15 mouse cellular contexts compared by ENCODE assay signal in the genomic region with DNA sequence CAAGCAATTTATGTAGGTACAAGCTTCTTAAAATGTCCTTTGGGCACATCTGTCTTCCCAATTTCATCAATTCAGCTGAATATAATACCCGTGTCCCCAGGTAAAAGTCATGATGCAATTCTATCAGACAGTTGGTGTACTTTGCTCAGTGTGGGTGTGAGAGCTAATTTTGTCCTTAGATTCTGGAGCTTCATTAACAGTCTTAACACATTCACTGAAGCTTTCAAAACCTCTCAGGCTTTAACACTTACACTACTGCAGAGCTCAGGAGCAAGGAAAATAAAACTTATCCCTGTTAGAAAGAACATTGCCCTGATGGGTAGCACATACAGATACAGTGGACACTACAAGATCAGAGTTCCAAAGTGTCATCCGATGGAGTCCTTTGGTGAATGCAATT.
DNase-seq lines count a peak whose midpoint lies in the region; TF ChIP-seq lines count a peak whose summit lies in the region.
"Had no signal": no experiment of that assay in that cellular context is flagged by ENCODE, and none has a peak within 500 bp of the region (broad histone marks: within the 10 kb centered on the region; RNA-seq: fewer than 3 reads in every experiment).

No protein-coding gene starts in this region.

- no peak overlapping the region for H3K9ac ChIP-seq in heart, adult 2 months (ENCODE audit: low read depth, low read length)
- H3K9ac ChIP-seq: embryonic facial prominence, embryonic 15.5 days; liver, postnatal 0 days had no signal

- H3K27ac ChIP-seq in heart, adult 2 months: no peak overlapping the region
- H3K27ac ChIP-seq: embryonic facial prominence, embryonic 15.5 days had no signal

- no peaks in the 10 kb centered on the region for H3K79me2 ChIP-seq in heart, adult 2 months (replicated peaks; ENCODE audit: control insufficient read depth, insufficient read depth, low read length)

- H3K4me1 ChIP-seq in heart, adult 2 months (ENCODE audit: control insufficient read depth, insufficient read depth, low read length): no peaks in the 10 kb centered on the region
- H3K4me1 ChIP-seq: embryonic facial prominence, embryonic 15.5 days had no signal

- no peak for TF ChIP-seq EP300 in heart, adult 2 months (IDR thresholded peaks at IDR 0.05; ENCODE audit: insufficient read depth, low read depth, low read length)

- intact Hi-C loops in left cerebral cortex, postnatal 14 days (cut with DNase I): no loop called here
- intact Hi-C loops in heart, adult 2 months (cut with DNase I): no loop called here

- no peak for TF ChIP-seq POLR2A in brain, embryonic 14.5 days (IDR thresholded peaks at IDR 0.05; ENCODE audit: borderline replicate concordance, extremely low read depth, insufficient read depth, insufficient read length, poor library complexity, severe bottlenecking)
- no peak for TF ChIP-seq POLR2A in heart, adult 2 months (IDR thresholded peaks at IDR 0.05; ENCODE audit: insufficient read depth, low read depth, low read length)

- DNase-seq in layer of hippocampus, adult 11-12 months (ENCODE audit: low spot score): peak; percentile 37
- no peak for DNase-seq in layer of hippocampus, postnatal 10 days (ENCODE audit: low spot score in 2 of 2)
- DNase-seq in brain, adult 2 months (ENCODE audit: low read depth, low spot score): peak; percentile 84
- peak; percentile 74 for DNase-seq in brain, embryonic 14.5 days (ENCODE audit: low read depth)
- peak; percentile 44 to 72 for DNase-seq in left cerebral cortex, postnatal 14 days (ENCODE audit: low spot score in 2 of 2)
- no peak for DNase-seq in heart, adult 2 months
- DNase-seq in kidney, adult 9 months: no peak
- DNase-seq: cerebellum, adult 18-20 months; heart, postnatal 14 days; kidney, adult 11 months; kidney, postnatal 36 days; liver, postnatal 0 days; lung, postnatal 36 days had no signal

- H3K4me3 ChIP-seq in heart, adult 2 months: no peak overlapping the region
- H3K4me3 ChIP-seq: embryonic facial prominence, embryonic 15.5 days had no signal

- no peaks in the 10 kb centered on the region for H3K36me3 ChIP-seq in heart, adult 2 months (ENCODE audit: control insufficient read depth, insufficient read depth, low read length)
- H3K36me3 ChIP-seq: embryonic facial prominence, embryonic 15.5 days had no signal

- TF ChIP-seq CTCF in brain, embryonic 14.5 days (IDR thresholded peaks at IDR 0.05; ENCODE audit: borderline replicate concordance, extremely low read depth, insufficient read depth, insufficient read length): no peak
- TF ChIP-seq CTCF in heart, adult 2 months (IDR thresholded peaks at IDR 0.05): no peak

- 70% methylated on average over 2 of the region's 2 CpGs for WGBS in heart, adult 2 months

- H3K27me3 ChIP-seq in heart, adult 2 months (ENCODE audit: control insufficient read depth, insufficient read depth, low read length): no peaks in the 10 kb centered on the region
- H3K27me3 ChIP-seq: CH12.LX; embryonic facial prominence, embryonic 15.5 days had no signal

Comparison
In these comparisons a context has a peak if more than half of its experiments do, and no peak if none do; other contexts are left out.
1. DNase-seq: peak in layer of hippocampus, adult 11-12 months (single experiment), brain, adult 2 months (single experiment), brain, embryonic 14.5 days (single experiment) and left cerebral cortex, postnatal 14 days (2 of 2); none in layer of hippocampus, postnatal 10 days (0 of 2), heart, adult 2 months (0 of 2) and kidney, adult 9 months (single experiment).